Mouse (Mus musculus): ENCODE data around the gene Znrf2.

GRCm38 (mm10) chr6:54891384-54891783, 74.7 kb downstream of the Znrf2 start:
- TF ChIP-seq CTCF (conservative IDR thresholded peaks at IDR 0.05; ENCODE audit: low read length) (no peak), POU5F1 (IDR thresholded peaks at IDR 0.05; ENCODE audit: borderline replicate concordance, low read length) (no peak), NANOG (IDR thresholded peaks at IDR 0.05; ENCODE audit: borderline replicate concordance, low read length) (no peak)

Data from E14TG2a.4 (cell line).